13 mouse cellular contexts compared by ENCODE assay signal in genomic region chr7:114065407-114066185, GRCm38 (mm10). TPM values are rescaled to one million over a fixed set of nuclear protein-coding genes. Genes with fewer than 3 reads are reported as not detected.
DNase-seq lines count a peak whose midpoint lies in the region; ATAC-seq and TF ChIP-seq lines count a peak whose summit lies in the region.
"Had no signal": no experiment of that assay in that cellular context is flagged by ENCODE, and none has a peak within 500 bp of the region (broad histone marks: within the 10 kb centered on the region; RNA-seq: fewer than 3 reads in every experiment).

No protein-coding gene starts in this region.

- WGBS in kidney, embryonic 15.5 days: 36% methylated on average over 11 of the region's 11 CpGs
- WGBS in embryonic facial prominence, embryonic 10.5 days: 36% methylated on average over 11 of the region's 11 CpGs
- 45% methylated on average over 11 of the region's 11 CpGs for WGBS in liver, embryonic 11.5 days
- WGBS in cerebellum, adult 2 months: 77% methylated on average over 11 of the region's 11 CpGs

- ATAC-seq in kidney, embryonic 15.5 days (replicated peaks; ENCODE audit: low FRiP score): peak; percentile 40; the same call in 1 of the 2 replicates
- ATAC-seq in liver, embryonic 11.5 days (replicated peaks; ENCODE audit: low FRiP score): 0 out of 2 replicates have a peak, but pooled peaks have one; percentile 29

- no peak for TF ChIP-seq POLR2A in cerebellum, adult 2 months (IDR thresholded peaks at IDR 0.05; ENCODE audit: borderline replicate concordance, insufficient read depth, low read length)

- H3K4me1 ChIP-seq in kidney, embryonic 15.5 days: peaks cover 34% of the 10 kb centered on the region
- H3K4me1 ChIP-seq in brown adipose tissue, adult 24 weeks (ENCODE audit: control insufficient read depth, insufficient read depth, insufficient read length, low read length): peaks cover 8% of the 10 kb centered on the region
- H3K4me1 ChIP-seq in embryonic facial prominence, embryonic 10.5 days: peaks cover 36% of the 10 kb centered on the region
- H3K4me1 ChIP-seq in liver, embryonic 11.5 days (replicated peaks; ENCODE audit: control insufficient read depth, insufficient read depth, low read length): peaks cover 14% of the 10 kb centered on the region
- peaks cover 7% of the 10 kb centered on the region for H3K4me1 ChIP-seq in cerebellum, adult 2 months (ENCODE audit: control insufficient read depth, insufficient read depth, low read length)

- no peaks in the 10 kb centered on the region for H3K36me3 ChIP-seq in kidney, embryonic 15.5 days
- no peaks in the 10 kb centered on the region for H3K36me3 ChIP-seq in embryonic facial prominence, embryonic 10.5 days (replicated peaks)
- H3K36me3 ChIP-seq in liver, embryonic 11.5 days (ENCODE audit: control insufficient read depth, insufficient read depth, low read length): no peaks in the 10 kb centered on the region
- H3K36me3 ChIP-seq: G1E had no signal

- H3K27ac ChIP-seq in kidney, embryonic 15.5 days: peak overlapping the region; percentile 75
- H3K27ac ChIP-seq in brown adipose tissue, adult 24 weeks (replicated peaks; ENCODE audit: low read depth, low read length): 0 out of 2 replicates have a peak overlapping the region, but pooled peaks have one; percentile 15
- H3K27ac ChIP-seq in embryonic facial prominence, embryonic 10.5 days (replicated peaks): peak overlapping the region; percentile 74; the same call in 1 of the 2 replicates
- H3K27ac ChIP-seq in liver, embryonic 11.5 days (ENCODE audit: low read depth, low read length): no peak overlapping the region
- no peak overlapping the region for H3K27ac ChIP-seq in cerebellum, adult 2 months (ENCODE audit: insufficient read depth, low read length)
- H3K27ac ChIP-seq: forebrain, embryonic 13.5 days had no signal

- no peak for TF ChIP-seq CTCF in cerebellum, adult 2 months (IDR thresholded peaks at IDR 0.05; ENCODE audit: borderline replicate concordance, insufficient read depth, low read depth, low read length)

- no peaks in the 10 kb centered on the region for H3K9me3 ChIP-seq in kidney, embryonic 15.5 days (replicated peaks)
- no peaks in the 10 kb centered on the region for H3K9me3 ChIP-seq in embryonic facial prominence, embryonic 10.5 days
- H3K9me3 ChIP-seq in liver, embryonic 11.5 days (ENCODE audit: control insufficient read depth, low read length): no peaks in the 10 kb centered on the region
- H3K9me3 ChIP-seq: forebrain, embryonic 13.5 days; G1E had no signal

- H3K4me3 ChIP-seq in kidney, embryonic 15.5 days (replicated peaks): no peak overlapping the region
- no peak overlapping the region for H3K4me3 ChIP-seq in brown adipose tissue, adult 24 weeks (ENCODE audit: insufficient read depth, low read depth, low read length)
- H3K4me3 ChIP-seq in embryonic facial prominence, embryonic 10.5 days: no peak overlapping the region
- H3K4me3 ChIP-seq in liver, embryonic 11.5 days (ENCODE audit: low read depth, low read length): no peak overlapping the region
- no peak overlapping the region for H3K4me3 ChIP-seq in cerebellum, adult 2 months (replicated peaks; ENCODE audit: insufficient read depth, low read depth, low read length)
- H3K4me3 ChIP-seq: myocyte had no signal

- no peak overlapping the region for H3K4me2 ChIP-seq in kidney, embryonic 15.5 days
- H3K4me2 ChIP-seq in liver, embryonic 11.5 days: no peak overlapping the region

- no peak for DNase-seq in kidney, adult 11 months
- DNase-seq in embryonic facial prominence, embryonic 10.5 days (ENCODE audit: low spot score): peak; percentile 40
- DNase-seq in liver, embryonic 11.5 days (ENCODE audit: low spot score): no peak
- DNase-seq in spleen, postnatal 14 days (ENCODE audit: low spot score in 2 of 2): no peak
- DNase-seq in cerebellum, adult 2 months: no peak
- DNase-seq: cerebellum, adult 11 months; lung, postnatal 36 days; thymus, postnatal 25 days had no signal

- H3K27me3 ChIP-seq in kidney, embryonic 15.5 days: no peaks in the 10 kb centered on the region
- H3K27me3 ChIP-seq in embryonic facial prominence, embryonic 10.5 days (replicated peaks; ENCODE audit: low read depth, poor library complexity, severe bottlenecking): no peaks in the 10 kb centered on the region
- no peaks in the 10 kb centered on the region for H3K27me3 ChIP-seq in liver, embryonic 11.5 days (replicated peaks; ENCODE audit: control insufficient read depth, insufficient read depth, low read length)
- no peaks in the 10 kb centered on the region for H3K27me3 ChIP-seq in cerebellum, adult 2 months (ENCODE audit: control insufficient read depth, insufficient read depth, low read length)
- H3K27me3 ChIP-seq: forebrain, embryonic 13.5 days had no signal

- H3K9ac ChIP-seq in kidney, embryonic 15.5 days: no peak overlapping the region
- no peak overlapping the region for H3K9ac ChIP-seq in liver, embryonic 11.5 days (ENCODE audit: low read depth, low read length)
- H3K9ac ChIP-seq: forebrain, embryonic 13.5 days had no signal

RNA-seq across cellular contexts. Expression of gene Rras2, which starts 52.0 kb away (rescaled TPM):
- polyA plus RNA-seq in kidney, embryonic 15.5 days (2015; fragmentation: Nextera tagmentation; extraction: Ambion mirVana): 36.0 and 39.9 TPM in 2 replicates
- 26.0 and 26.4 TPM in 2 replicates for polyA plus RNA-seq in brown adipose tissue, adult 24 weeks (2012; ENCODE audit: insufficient read depth, insufficient read length, missing spikeins)
- 26.1 and 26.9 TPM in 2 replicates for polyA plus RNA-seq in embryonic facial prominence, embryonic 10.5 days (2016; fragmentation: Nextera tagmentation; extraction: Ambion mirVana)
- polyA plus RNA-seq in liver, embryonic 11.5 days (2014; fragmentation: Nextera tagmentation; extraction: Ambion mirVana): 20.1 and 20.4 TPM in 2 replicates
- 7.3 and 7.9 TPM in 2 replicates for polyA plus RNA-seq in cerebellum, adult 2 months (2012; rRNA removed)
- polyA plus RNA-seq: G1E had no signal

Comparison
In these comparisons a context has a peak if more than half of its experiments do, and no peak if none do; other contexts are left out.
1. H3K27ac ChIP-seq: peak in kidney, embryonic 15.5 days (single experiment), brown adipose tissue, adult 24 weeks (single experiment) and embryonic facial prominence, embryonic 10.5 days (single experiment); none in liver, embryonic 11.5 days (single experiment) and cerebellum, adult 2 months (single experiment).